In genomic region chr19:24585171-24585570, GRCm38 (mm10) we compare ENCODE assay signal across 16 mouse cellular contexts.
"Had no signal": no experiment of that assay in that cellular context is flagged by ENCODE, and none has a peak within 500 bp of the region (broad histone marks: within the 10 kb centered on the region; RNA-seq: fewer than 3 reads in every experiment).

No protein-coding gene starts in this region.

- H3K4me1 ChIP-seq: neural tube, embryonic 13.5 days; stomach, embryonic 15.5 days had no signal

- DNase-seq: retina, postnatal 1 day; right cerebral cortex, adult 18-20 months; right cerebral cortex, postnatal 14 days; right cerebral cortex, postnatal 25 days; right cerebral cortex, postnatal 4 days; spleen, adult 18-20 months; thymus, adult 18-20 months; thymus, adult 2 months; thymus, postnatal 14 days; thymus, postnatal 25 days; thymus, postnatal 36 days; thymus, postnatal 4 days had no signal

- H3K4me3 ChIP-seq: neural tube, embryonic 13.5 days; neural tube, embryonic 15.5 days; stomach, embryonic 15.5 days had no signal

- H3K36me3 ChIP-seq: neural tube, embryonic 13.5 days; neural tube, embryonic 15.5 days; stomach, embryonic 15.5 days had no signal

- H3K9me3 ChIP-seq: neural tube, embryonic 13.5 days; neural tube, embryonic 15.5 days; stomach, embryonic 15.5 days had no signal

- H3K27ac ChIP-seq: neural tube, embryonic 13.5 days; neural tube, embryonic 15.5 days; stomach, embryonic 15.5 days; stomach, postnatal 0 days had no signal

- H3K27me3 ChIP-seq: neural tube, embryonic 13.5 days; neural tube, embryonic 15.5 days; stomach, embryonic 15.5 days had no signal

- H3K9ac ChIP-seq: neural tube, embryonic 13.5 days; neural tube, embryonic 15.5 days; stomach, embryonic 15.5 days had no signal

- H3K4me2 ChIP-seq: neural tube, embryonic 13.5 days; neural tube, embryonic 15.5 days; stomach, embryonic 15.5 days had no signal
